Mouse (Mus musculus) hindbrain, embryonic 13.5 days (tissue): ENCODE results near the gene A630001G21Rik. TPM values are rescaled to one million over a fixed set of nuclear protein-coding genes. Genes with fewer than 3 reads are reported as not detected.

Experiments
- ATAC-seq: fragments of 200-750 bp; cut with Nextera tagmentation; 2 replicates; pipeline ENCODE4 v1.8.0; 2017; ENCODE audit warnings: moderate TSS enrichment; ENCODE audit not compliant: low FRiP score
- H3K27ac ChIP-seq: fragments of 300-500 bp; sonication (generic); 2 replicates; pipeline ENCODE4 v1.5.1; 2015; ENCODE audit warnings: inconsistent platforms, mild to moderate bottlenecking, moderate library complexity
- H3K27me3 ChIP-seq: fragments of 300-500 bp; sonication (generic); 2 replicates; pipeline ENCODE4 v1.6.1; 2015; ENCODE audit warnings: mild to moderate bottlenecking, inconsistent platforms
- H3K36me3 ChIP-seq: fragments of 300-500 bp; sonication (generic); 2 replicates; pipeline ENCODE4 v1.6.1; 2015; ENCODE audit warnings: mild to moderate bottlenecking, inconsistent platforms
- H3K4me1 ChIP-seq: fragments of 300-500 bp; sonication (generic); replicated peaks from 2 replicates; pipeline ENCODE4 v1.6.1; 2015; ENCODE audit warnings: inconsistent platforms
- H3K4me2 ChIP-seq: fragments of 300-500 bp; sonication (generic); 2 replicates; pipeline ENCODE4 v1.6.1; 2015; ENCODE audit warnings: inconsistent platforms, mild to moderate bottlenecking, moderate library complexity
- H3K4me3 ChIP-seq: fragments of 300-500 bp; sonication (generic); 2 replicates; pipeline ENCODE4 v1.5.1; 2015; ENCODE audit warnings: mild to moderate bottlenecking, inconsistent platforms
- H3K9ac ChIP-seq: fragments of 300-500 bp; sonication (generic); 2 replicates; pipeline ENCODE4 v1.6.1; 2015; ENCODE audit warnings: mild to moderate bottlenecking, inconsistent platforms
- H3K9me3 ChIP-seq: fragments of 300-500 bp; sonication (generic); 2 replicates; pipeline ENCODE4 v1.6.1; 2016; ENCODE audit warnings: inconsistent platforms
- WGBS: fragments of 180-500 bp; shearing (Covaris S2); methylation state at CpG from one replicate; pipeline ENCODE4 v1.1.7; 2015; 5-methylcytosine and 5-hydroxymethylcytosine counted together
- polyA plus RNA-seq: library from polyadenylated mRNA; unstranded; fragments of >200 nt; fragmentation: Nextera tagmentation; extraction: Ambion mirVana; gene quantifications from 2 replicates; pipeline ENCODE4 v1.2.1, GENCODE M21; 2015

Gene A630001G21Rik
- polyA plus RNA-seq, 1 experiment from 2014 or later = 0.65 TPM

DNA sequence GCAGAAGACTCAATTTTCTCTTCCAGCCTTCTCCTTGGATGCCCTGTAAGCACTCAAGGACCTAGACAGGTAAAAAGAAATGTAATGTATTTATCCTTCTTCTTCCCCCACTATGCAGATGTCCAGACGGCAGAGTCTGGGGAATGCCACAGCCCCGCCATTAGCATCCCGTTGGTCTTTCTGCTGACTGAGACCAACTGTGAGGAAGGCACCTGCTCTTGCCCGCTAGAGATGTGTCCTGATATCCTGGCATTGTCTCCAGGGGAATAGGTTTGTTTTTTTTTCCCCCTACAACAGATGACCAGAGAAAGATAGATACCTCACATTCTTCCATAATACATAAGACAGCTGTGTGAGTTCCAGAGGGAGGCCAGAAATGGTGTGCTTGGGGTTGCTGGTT lies 14.2 kb downstream of the A630001G21Rik start:
- Histone ChIP-seq H3K27me3 (no peaks in the 10 kb centered on the region), H3K9ac (no peak overlapping the region), H3K4me2 (no peak overlapping the region), H3K36me3 (no peaks in the 10 kb centered on the region), H3K9me3 (no peaks in the 10 kb centered on the region), H3K4me3 (no peak overlapping the region), H3K4me1 (no peaks in the 10 kb centered on the region), H3K27ac (no peak overlapping the region)
- WGBS = 87% methylated on average over 4 of the region's 4 CpGs
- ATAC-seq = no peak

DNA sequence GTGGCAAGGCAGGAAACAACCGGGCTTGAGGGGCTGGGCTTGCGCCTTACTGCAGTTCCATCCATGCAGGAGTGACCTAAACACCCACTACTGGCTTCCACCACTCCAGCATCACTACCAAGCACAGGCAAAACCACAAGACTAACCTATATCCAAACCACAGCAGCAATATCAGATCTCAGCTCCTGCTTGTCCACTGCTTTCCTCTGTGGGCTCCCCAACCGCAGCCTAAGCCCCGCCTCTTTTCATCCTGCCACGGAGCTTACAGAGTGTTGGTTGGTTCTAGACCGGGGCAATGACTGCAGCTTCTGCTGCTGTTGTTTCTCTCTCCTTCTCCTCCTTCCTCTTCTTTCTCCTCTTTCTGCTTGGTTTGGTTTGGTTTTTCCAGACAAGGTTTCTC lies 15.1 kb downstream of the A630001G21Rik start:
- Histone ChIP-seq H3K9ac (no peak overlapping the region), H3K4me3 (no peak overlapping the region), H3K9me3 (no peaks in the 10 kb centered on the region), H3K27me3 (no peaks in the 10 kb centered on the region), H3K4me1 (peaks cover 4% of the 10 kb centered on the region; the same call in 1 of the 2 replicates), H3K27ac (no peak overlapping the region), H3K36me3 (no peaks in the 10 kb centered on the region), H3K4me2 (no peak overlapping the region)
- 89% methylated on average over 6 of the region's 6 CpGs for WGBS
- ATAC-seq = no peak

DNA sequence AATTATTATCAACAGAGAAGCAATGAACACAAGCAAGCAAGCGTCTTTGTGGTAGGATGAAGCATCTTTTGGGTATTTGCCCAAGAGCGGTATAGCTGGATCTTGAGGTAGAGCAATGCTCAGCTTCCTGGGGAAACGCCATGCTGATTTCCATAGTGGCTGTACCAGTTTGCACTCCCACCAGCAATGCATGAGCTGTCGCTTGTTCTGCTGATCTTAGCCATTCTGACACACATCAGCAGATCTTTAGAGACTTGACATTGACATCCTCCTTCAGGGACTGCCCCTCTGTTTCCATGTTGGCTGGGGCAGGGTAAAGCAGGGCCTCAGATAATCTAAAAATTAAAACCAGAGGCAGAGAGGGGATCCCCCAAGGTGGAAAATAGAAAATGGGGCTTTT lies 16.8 kb downstream of the A630001G21Rik start:
- H3K36me3 ChIP-seq = no peaks in the 10 kb centered on the region

GRCm38 (mm10) chr1:85758969-85759293 lies 19.5 kb downstream of the A630001G21Rik start:
- 11% methylated on average over 1 of the region's 1 CpGs for WGBS
- H3K9me3 ChIP-seq = no peaks in the 10 kb centered on the region

More for the DNA sequence above, 16.8 kb downstream of the A630001G21Rik start:
- Histone ChIP-seq H3K4me3 (no peak overlapping the region), H3K27ac (no peak overlapping the region), H3K9ac (no peak overlapping the region), H3K9me3 (no peaks in the 10 kb centered on the region), H3K4me1 (peaks cover 7% of the 10 kb centered on the region; the same call in 1 of the 2 replicates), H3K27me3 (no peaks in the 10 kb centered on the region), H3K4me2 (no peak overlapping the region)
- WGBS = 87% methylated on average over 4 of the region's 4 CpGs
- ATAC-seq = no peak

GRCm38 (mm10) chr1:85758231-85758968 lies 20.0 kb downstream of the A630001G21Rik start:
- Histone ChIP-seq H3K27ac (no peak overlapping the region), H3K36me3 (no peaks in the 10 kb centered on the region), H3K4me1 (peaks cover 7% of the 10 kb centered on the region; the same call in 1 of the 2 replicates), H3K9ac (no peak overlapping the region), H3K27me3 (no peaks in the 10 kb centered on the region), H3K4me2 (no peak overlapping the region), H3K9me3 (no peaks in the 10 kb centered on the region), H3K4me3 (no peak overlapping the region)
- 30% methylated on average over 14 of the region's 14 CpGs for WGBS
- no peak for ATAC-seq

More at GRCm38 (mm10) chr1:85758969-85759293, 19.5 kb downstream of the A630001G21Rik start:
- Histone ChIP-seq H3K4me2 (no peak overlapping the region), H3K9ac (no peak overlapping the region), H3K4me1 (peaks cover 7% of the 10 kb centered on the region; the same call in 1 of the 2 replicates), H3K27ac (no peak overlapping the region), H3K27me3 (no peaks in the 10 kb centered on the region), H3K36me3 (no peaks in the 10 kb centered on the region), H3K4me3 (no peak overlapping the region)
- ATAC-seq = no peak

GRCm38 (mm10) chr1:85757531-85758230 lies 20.8 kb downstream of the A630001G21Rik start:
- Histone ChIP-seq H3K9ac (no peak overlapping the region), H3K9me3 (no peaks in the 10 kb centered on the region), H3K4me2 (no peak overlapping the region), H3K4me3 (no peak overlapping the region), H3K27me3 (no peaks in the 10 kb centered on the region), H3K4me1 (peaks cover 7% of the 10 kb centered on the region; the same call in 1 of the 2 replicates), H3K36me3 (no peaks in the 10 kb centered on the region), H3K27ac (no peak overlapping the region)
- no peak for ATAC-seq
- WGBS = 82% methylated on average over 6 of the region's 6 CpGs

GRCm38 (mm10) chr1:85751932-85752680 lies 26.3 kb downstream of the A630001G21Rik start:
- no peaks in the 10 kb centered on the region for H3K36me3 ChIP-seq
- H3K9me3 ChIP-seq = no peaks in the 10 kb centered on the region
- no peak overlapping the region for H3K9ac ChIP-seq
- H3K27ac ChIP-seq = no peak overlapping the region
- peaks cover 7% of the 10 kb centered on the region for H3K4me1 ChIP-seq
- no peaks in the 10 kb centered on the region for H3K27me3 ChIP-seq
- no peak overlapping the region for H3K4me3 ChIP-seq
- H3K4me2 ChIP-seq = no peak overlapping the region
- no peak for ATAC-seq
- WGBS = 86% methylated on average over 11 of the region's 11 CpGs

DNA sequence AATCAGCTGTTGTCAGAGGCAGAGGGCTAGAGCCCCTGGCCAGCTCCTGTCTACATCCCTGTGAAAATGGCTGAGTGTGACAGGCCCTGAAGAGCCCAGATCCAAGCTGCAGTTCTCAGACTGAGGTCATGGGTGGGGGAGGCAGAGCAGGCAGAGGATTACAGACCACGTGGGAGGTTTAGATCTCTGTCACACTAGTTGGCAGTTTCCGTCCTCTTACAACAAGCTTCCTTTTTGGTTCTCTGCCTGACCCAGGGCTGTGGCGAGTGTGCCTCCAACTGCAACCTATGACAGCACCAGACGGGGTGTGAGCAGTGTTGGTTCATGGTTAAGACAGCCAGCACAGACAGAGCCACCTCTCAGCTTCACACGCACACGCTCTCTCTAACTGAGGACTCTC lies 26.9 kb downstream of the A630001G21Rik start:
- Histone ChIP-seq H3K27ac (no peak overlapping the region), H3K36me3 (no peaks in the 10 kb centered on the region), H3K4me2 (no peak overlapping the region), H3K9ac (no peak overlapping the region), H3K27me3 (no peaks in the 10 kb centered on the region), H3K4me3 (no peak overlapping the region), H3K9me3 (no peaks in the 10 kb centered on the region), H3K4me1 (peaks cover 7% of the 10 kb centered on the region)
- no peak for ATAC-seq
- 65% methylated on average over 6 of the region's 6 CpGs for WGBS

DNA sequence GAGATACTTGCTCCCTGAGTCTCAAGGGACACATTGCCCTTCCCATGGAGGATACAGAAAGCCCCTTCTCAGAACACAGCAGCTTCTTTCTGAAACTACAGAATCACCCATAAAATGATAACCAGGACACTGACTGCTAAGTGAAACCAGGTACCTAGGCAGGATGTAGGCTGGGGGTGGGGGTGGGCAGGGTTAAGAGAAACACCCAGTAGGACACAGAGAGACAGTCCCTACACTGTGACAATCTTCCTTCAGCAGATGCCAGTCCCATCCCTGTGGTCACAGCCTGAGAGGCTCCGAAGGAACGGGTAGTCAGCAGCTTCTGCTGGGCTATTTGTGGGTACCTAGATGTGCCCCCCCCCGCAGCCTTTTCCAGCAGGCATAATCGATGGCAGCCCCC lies 27.8 kb downstream of the A630001G21Rik start:
- no peaks in the 10 kb centered on the region for H3K36me3 ChIP-seq
- 89% methylated on average over 4 of the region's 4 CpGs for WGBS
- H3K4me1 ChIP-seq = peaks cover 7% of the 10 kb centered on the region

DNA sequence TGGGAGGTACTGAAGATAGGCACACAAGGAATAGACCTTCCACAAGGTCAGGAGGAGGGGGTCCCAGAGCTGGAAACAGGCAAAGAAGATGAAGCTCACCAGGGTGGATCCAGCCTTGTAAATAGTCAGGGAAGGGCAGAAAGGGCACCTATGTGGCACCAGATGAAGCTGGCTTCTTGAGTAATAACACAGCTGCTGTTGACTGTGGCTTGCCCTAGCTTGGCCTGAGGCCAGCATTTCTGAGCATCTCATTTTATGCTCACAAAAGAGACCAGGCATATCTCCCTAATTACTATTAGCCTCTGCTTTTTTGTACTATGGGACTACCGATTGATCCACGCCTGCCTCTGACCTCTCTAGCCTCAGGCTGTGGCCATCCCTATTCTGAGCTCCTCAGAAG lies 28.6 kb downstream of the A630001G21Rik start:
- Histone ChIP-seq H3K27ac (no peak overlapping the region), H3K4me3 (no peak overlapping the region), H3K4me2 (no peak overlapping the region), H3K36me3 (no peaks in the 10 kb centered on the region), H3K27me3 (no peaks in the 10 kb centered on the region), H3K9me3 (no peaks in the 10 kb centered on the region), H3K9ac (no peak overlapping the region), H3K4me1 (peaks cover 7% of the 10 kb centered on the region)
- WGBS = 54% methylated on average over 2 of the region's 2 CpGs
- ATAC-seq = no peak

More for the DNA sequence above, 27.8 kb downstream of the A630001G21Rik start:
- H3K27ac ChIP-seq = no peak overlapping the region
- no peak overlapping the region for H3K9ac ChIP-seq
- no peaks in the 10 kb centered on the region for H3K27me3 ChIP-seq
- H3K4me2 ChIP-seq = no peak overlapping the region
- no peaks in the 10 kb centered on the region for H3K9me3 ChIP-seq
- no peak overlapping the region for H3K4me3 ChIP-seq
- no peak for ATAC-seq

DNA sequence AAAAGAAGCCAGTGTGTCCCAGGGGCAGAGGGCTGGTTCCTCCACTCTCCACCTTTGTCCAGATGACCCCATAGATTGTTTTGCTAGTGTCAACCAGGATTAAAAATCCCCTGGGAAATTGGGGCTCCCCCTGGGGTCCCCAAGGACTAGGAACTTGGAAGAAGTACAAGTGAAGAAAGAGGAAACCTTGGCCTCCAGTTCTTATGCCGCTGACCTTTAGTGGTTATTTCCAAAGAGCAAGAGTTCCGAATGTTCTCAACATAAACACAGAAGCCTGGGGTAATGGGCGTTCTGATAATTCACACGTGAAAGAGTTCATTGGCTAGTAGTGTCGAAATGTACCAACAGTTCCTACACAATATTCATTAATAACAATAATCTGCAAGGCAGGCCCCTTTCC lies 31.9 kb downstream of the A630001G21Rik start:
- no peaks in the 10 kb centered on the region for H3K9me3 ChIP-seq
- no peak for ATAC-seq
- H3K4me2 ChIP-seq = no peak overlapping the region
- H3K36me3 ChIP-seq = no peaks in the 10 kb centered on the region
- H3K4me1 ChIP-seq = peaks cover 20% of the 10 kb centered on the region
- H3K4me3 ChIP-seq = no peak overlapping the region
- no peak overlapping the region for H3K27ac ChIP-seq
- no peak overlapping the region for H3K9ac ChIP-seq
- no peaks in the 10 kb centered on the region for H3K27me3 ChIP-seq
- WGBS = 96% methylated on average over 5 of the region's 5 CpGs

DNA sequence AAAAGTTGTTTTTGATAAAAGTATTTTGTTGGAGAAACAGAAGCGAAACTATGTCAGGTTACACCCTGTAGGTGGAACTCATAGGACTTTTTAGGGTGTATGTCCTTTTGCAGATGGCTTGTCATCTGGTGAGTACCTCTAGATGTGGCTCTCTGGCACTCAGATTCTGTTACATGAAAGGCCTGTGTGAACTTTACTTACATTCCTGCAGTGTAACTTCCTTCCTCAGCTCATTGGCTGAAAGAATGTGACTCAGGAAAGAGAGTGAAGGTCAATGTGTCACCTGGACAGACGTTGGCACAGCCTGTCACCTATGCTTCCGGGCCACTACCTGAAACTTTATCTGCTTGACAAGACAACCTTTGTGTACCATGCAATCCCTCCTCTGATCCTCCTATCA lies 33.9 kb downstream of the A630001G21Rik start:
- ATAC-seq = no peak
- no peaks in the 10 kb centered on the region for H3K27me3 ChIP-seq
- WGBS = 95% methylated on average over 3 of the region's 3 CpGs
- H3K4me2 ChIP-seq = no peak overlapping the region
- no peak overlapping the region for H3K9ac ChIP-seq
- H3K4me1 ChIP-seq = peaks cover 14% of the 10 kb centered on the region; the same call in 1 of the 2 replicates
- no peaks in the 10 kb centered on the region for H3K36me3 ChIP-seq
- H3K27ac ChIP-seq = no peak overlapping the region
- no peaks in the 10 kb centered on the region for H3K9me3 ChIP-seq
- no peak overlapping the region for H3K4me3 ChIP-seq
